ENCODE assay signal across 25 mouse cellular contexts in genomic region chr1:51142729-51143128, GRCm38 (mm10).
DNase-seq lines count a peak whose midpoint lies in the region; ATAC-seq and TF ChIP-seq lines count a peak whose summit lies in the region.
"Had no signal": no experiment of that assay in that cellular context is flagged by ENCODE, and none has a peak within 500 bp of the region (broad histone marks: within the 10 kb centered on the region; RNA-seq: fewer than 3 reads in every experiment).

No protein-coding gene starts in this region.

- TF ChIP-seq CTCF in lung, postnatal 0 days (IDR thresholded peaks at IDR 0.05): no peak

- H3K4me2 ChIP-seq in lung, postnatal 0 days (replicated peaks; ENCODE audit: low read depth, low read length): no peak overlapping the region
- H3K4me2 ChIP-seq: embryonic facial prominence, embryonic 12.5 days; embryonic facial prominence, embryonic 15.5 days; forebrain, embryonic 13.5 days; heart, embryonic 11.5 days; hindbrain, embryonic 13.5 days; intestine, embryonic 15.5 days had no signal

- DNase-seq in lung, postnatal 0 days (ENCODE audit: low spot score): no peak
- DNase-seq in lung, postnatal 14 days: no peak
- peak; percentile 87 for DNase-seq in fat pad, adult 2 months (ENCODE audit: extremely low read depth, low read depth, low spot score)
- DNase-seq in kidney, adult 8-10 months: no peak
- no peak for DNase-seq in testis, postnatal 10 days (ENCODE audit: low spot score)
- DNase-seq: adrenal gland, adult 8-10 months; adrenal gland, postnatal 25 days; cerebellum, adult 2 months; cerebellum, adult 9-11 months; cerebellum, postnatal 25 days; gastrocnemius, adult 2 months; gastrocnemius, postnatal 14 days; heart, adult 18-20 months had no signal

- no peak for ATAC-seq in lung, postnatal 0 days
- ATAC-seq: CD4-positive, CD25-positive, alpha-beta regulatory T cell, adult 4 months; forebrain, embryonic 13.5 days; forebrain, embryonic 16.5 days; hindbrain, embryonic 16.5 days; intestine, embryonic 15.5 days had no signal

- H3K36me3 ChIP-seq in lung, postnatal 0 days (ENCODE audit: insufficient read depth, low read length): no peaks in the 10 kb centered on the region
- H3K36me3 ChIP-seq: embryonic facial prominence, embryonic 12.5 days; embryonic facial prominence, embryonic 15.5 days; forebrain, embryonic 10.5 days; hindbrain, embryonic 13.5 days; intestine, embryonic 15.5 days had no signal

- WGBS in lung, postnatal 0 days: 81% methylated on average over 3 of the region's 3 CpGs

- H3K4me3 ChIP-seq in lung, postnatal 0 days (ENCODE audit: low read depth, low read length): no peak overlapping the region
- no peak overlapping the region for H3K4me3 ChIP-seq in brown adipose tissue, adult 24 weeks (ENCODE audit: insufficient read depth, low read depth, low read length)
- H3K4me3 ChIP-seq: embryonic facial prominence, embryonic 12.5 days; embryonic facial prominence, embryonic 15.5 days; erythroblast, embryonic 14.5 days; forebrain, embryonic 10.5 days; forebrain, embryonic 13.5 days; gastrocnemius, adult 2 months; hindbrain, embryonic 13.5 days; intestine, embryonic 15.5 days had no signal

- TF ChIP-seq EP300 in lung, postnatal 0 days (IDR thresholded peaks at IDR 0.05): 0 out of 2 replicates have a peak, but pooled peaks have one; percentile 17

- no peaks in the 10 kb centered on the region for H3K4me1 ChIP-seq in lung, postnatal 0 days (ENCODE audit: insufficient read depth, low read depth, low read length)
- H3K4me1 ChIP-seq in brown adipose tissue, adult 24 weeks (ENCODE audit: control insufficient read depth, insufficient read depth, insufficient read length, low read length): peaks cover 18% of the 10 kb centered on the region
- H3K4me1 ChIP-seq: embryonic facial prominence, embryonic 12.5 days; embryonic facial prominence, embryonic 15.5 days; forebrain, embryonic 13.5 days; hindbrain, embryonic 13.5 days; intestine, embryonic 15.5 days had no signal

- no peak overlapping the region for H3K9ac ChIP-seq in lung, postnatal 0 days (replicated peaks; ENCODE audit: low read depth)
- H3K9ac ChIP-seq: embryonic facial prominence, embryonic 12.5 days; embryonic facial prominence, embryonic 15.5 days; forebrain, embryonic 13.5 days; hindbrain, embryonic 13.5 days; intestine, embryonic 15.5 days had no signal

- no peaks in the 10 kb centered on the region for H3K9me3 ChIP-seq in lung, postnatal 0 days (ENCODE audit: low read length)
- H3K9me3 ChIP-seq: embryonic facial prominence, embryonic 12.5 days; embryonic facial prominence, embryonic 15.5 days; forebrain, embryonic 10.5 days; forebrain, embryonic 13.5 days; hindbrain, embryonic 13.5 days; intestine, embryonic 15.5 days had no signal

- H3K27ac ChIP-seq in lung, postnatal 0 days (ENCODE audit: low read length): no peak overlapping the region
- peak overlapping the region; percentile 69 for H3K27ac ChIP-seq in brown adipose tissue, adult 24 weeks (replicated peaks; ENCODE audit: low read depth, low read length)
- H3K27ac ChIP-seq: embryonic facial prominence, embryonic 12.5 days; embryonic facial prominence, embryonic 15.5 days; forebrain, embryonic 10.5 days; forebrain, embryonic 13.5 days; gastrocnemius, adult 2 months; hindbrain, embryonic 13.5 days; intestine, embryonic 15.5 days had no signal

- no peaks in the 10 kb centered on the region for H3K27me3 ChIP-seq in lung, postnatal 0 days (replicated peaks; ENCODE audit: insufficient read depth, low read length)
- H3K27me3 ChIP-seq: embryonic facial prominence, embryonic 12.5 days; embryonic facial prominence, embryonic 15.5 days; forebrain, embryonic 13.5 days; hindbrain, embryonic 13.5 days; intestine, embryonic 15.5 days had no signal
